Mouse (Mus musculus) cerebellum, adult 2 months (tissue): Measurements from ENCODE around the gene Fbln2. TPM values are rescaled to one million over a fixed set of nuclear protein-coding genes. Genes with fewer than 3 reads are reported as not detected.
A peak's percentile ranks its signal among the peaks of the same experiment; 100 is the strongest.

ENCODE experiments used
- DNase-seq, 2 experiments: peaks; one replicate each; pipeline ENCODE4 v3.0.0; 2021
- H3K27ac ChIP-seq: fragments of 200-500 bp; 2 replicates; pipeline ENCODE4 v1.5.1; 2012; ENCODE audit warnings: low read length, control low read depth, inconsistent platforms; ENCODE audit not compliant: insufficient read depth
- H3K27me3 ChIP-seq: fragments of 200-500 bp; 2 replicates; pipeline ENCODE4 v1.6.1; 2012; ENCODE audit warnings: inconsistent platforms, mild to moderate bottlenecking, low read length, moderate library complexity; ENCODE audit not compliant: control insufficient read depth, insufficient read depth
- H3K4me1 ChIP-seq: fragments of 200-500 bp; 2 replicates; pipeline ENCODE4 v1.6.1; 2011; ENCODE audit warnings: low read length; ENCODE audit not compliant: control insufficient read depth, insufficient read depth
- H3K4me3 ChIP-seq: fragments of 200-500 bp; replicated peaks from 2 replicates; pipeline ENCODE3; 2011; ENCODE audit warnings: mild to moderate bottlenecking, low read depth, low read length, control low read depth; ENCODE audit not compliant: insufficient read depth
- CTCF ChIP-seq: fragments of 200-500 bp; IDR thresholded peaks from 2 replicates; pipeline ENCODE4 v1.5.1; 2011; ENCODE audit warnings: low read depth, mild to moderate bottlenecking, control low read depth, low read length, moderate library complexity, borderline replicate concordance; ENCODE audit not compliant: insufficient read depth
- POLR2A ChIP-seq: fragments of 200-500 bp; IDR thresholded peaks from 2 replicates; pipeline ENCODE4 v1.6.1; 2011; ENCODE audit warnings: low read length, control low read depth, borderline replicate concordance; ENCODE audit not compliant: insufficient read depth
- WGBS: fragments of 180-500 bp; shearing (Covaris S2); methylation state at CpG from one replicate; pipeline ENCODE4 v1.1.7; 2018; 5-methylcytosine and 5-hydroxymethylcytosine counted together
- polyA plus RNA-seq: library from polyadenylated mRNA; depleted of rRNA; stranded (reverse); fragments of >200 nt; gene quantifications from 2 replicates; pipeline ENCODE4 v1.2.3, GENCODE M21; 2012

The Fbln2 gene
- polyA plus RNA-seq, 1 experiment = 3.3 TPM

DNA sequence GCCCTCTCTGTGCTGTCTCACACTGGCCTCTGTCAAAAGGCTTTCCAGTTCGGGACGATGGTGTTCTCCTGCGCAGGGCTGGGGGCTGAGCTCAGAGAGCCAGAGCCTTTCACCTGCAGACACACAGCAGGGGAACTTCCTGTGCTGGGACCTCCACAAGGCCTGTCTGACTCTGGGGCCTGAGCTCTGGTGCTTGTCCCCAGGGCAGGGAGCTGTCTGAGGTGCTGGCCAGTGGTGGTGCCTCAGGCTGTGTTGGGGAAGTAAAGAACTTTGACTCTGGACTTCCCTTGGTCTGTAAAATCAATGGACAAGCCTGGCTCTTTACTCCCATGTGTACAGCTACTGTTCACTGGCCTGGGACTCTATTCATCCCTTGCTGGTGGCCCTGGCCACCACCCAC, 8.8 kb downstream of the Fbln2 start:
- Histone ChIP-seq H3K27me3 (no peaks in the 10 kb centered on the region), H3K27ac (no peak overlapping the region)
- 89% methylated on average over 3 of the region's 3 CpGs for WGBS

DNA sequence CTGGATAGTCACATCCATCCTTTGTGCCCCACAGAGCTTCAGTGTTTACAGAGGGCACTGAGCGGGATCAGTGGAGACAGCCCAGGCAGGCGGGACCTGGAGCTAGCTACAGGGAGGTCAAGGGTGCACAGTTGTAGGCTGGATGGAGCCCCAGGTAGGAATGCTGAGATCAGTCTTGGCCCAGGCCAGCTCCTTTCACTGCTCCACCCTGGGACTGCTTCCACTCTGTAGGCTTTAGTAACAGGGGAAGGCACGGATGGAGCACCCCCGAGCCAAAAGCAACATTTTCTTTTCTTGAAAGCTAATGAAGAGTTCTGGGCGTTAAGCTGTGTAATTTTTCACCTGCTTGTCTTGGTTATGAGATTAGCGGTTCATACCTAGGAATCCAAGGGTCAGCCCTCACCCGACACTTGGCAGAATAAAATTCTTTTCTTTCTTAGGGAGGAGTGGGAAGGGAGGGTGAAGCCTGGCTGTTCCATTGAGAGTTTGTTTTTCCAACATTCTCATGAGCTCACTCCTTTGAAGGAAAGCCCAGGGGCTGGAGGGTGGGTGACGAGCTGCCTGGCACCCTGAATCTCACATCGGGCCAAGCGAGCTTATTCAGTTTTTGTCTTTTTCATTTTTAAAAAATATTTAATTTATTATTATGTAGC, 10.6 kb downstream of the Fbln2 start:
- 95% methylated on average over 10 of the region's 10 CpGs for WGBS

More for the DNA sequence above, 8.8 kb downstream of the Fbln2 start:
- no peak overlapping the region for H3K4me3 ChIP-seq
- H3K4me1 ChIP-seq = peaks cover 15% of the 10 kb centered on the region
- DNase-seq = no peak
- TF ChIP-seq POLR2A (no peak), CTCF (no peak)

GRCm38 (mm10) chr6:91224939-91225338, 12.7 kb downstream of the Fbln2 start:
- 35% methylated on average over 6 of the region's 6 CpGs for WGBS
- TF ChIP-seq POLR2A = no peak
- TF ChIP-seq CTCF = no peak

More for the DNA sequence above, 10.6 kb downstream of the Fbln2 start:
- no peak overlapping the region for H3K4me3 ChIP-seq
- H3K4me1 ChIP-seq = peaks cover 15% of the 10 kb centered on the region
- H3K27me3 ChIP-seq = no peaks in the 10 kb centered on the region
- TF ChIP-seq CTCF = no peak
- TF ChIP-seq POLR2A = no peak
- no peak for DNase-seq
- H3K27ac ChIP-seq = no peak overlapping the region

GRCm38 (mm10) chr6:91225346-91225745, 13.1 kb downstream of the Fbln2 start:
- no peak overlapping the region for H3K27ac ChIP-seq
- H3K4me3 ChIP-seq = no peak overlapping the region
- DNase-seq = peak in 1 of 2 experiments; percentile 52
- TF ChIP-seq CTCF = no peak
- no peak for TF ChIP-seq POLR2A
- H3K4me1 ChIP-seq = peaks cover 27% of the 10 kb centered on the region
- WGBS = 11% methylated on average over 4 of the region's 4 CpGs
- no peaks in the 10 kb centered on the region for H3K27me3 ChIP-seq

More at GRCm38 (mm10) chr6:91224939-91225338, 12.7 kb downstream of the Fbln2 start:
- Histone ChIP-seq H3K4me3 (no peak overlapping the region), H3K27ac (no peak overlapping the region), H3K27me3 (no peaks in the 10 kb centered on the region), H3K4me1 (peaks cover 23% of the 10 kb centered on the region)
- no peak for DNase-seq

GRCm38 (mm10) chr6:91226058-91226457, 13.8 kb downstream of the Fbln2 start:
- DNase-seq = no peak
- TF ChIP-seq CTCF = no peak
- no peak overlapping the region for H3K4me3 ChIP-seq
- no peaks in the 10 kb centered on the region for H3K27me3 ChIP-seq
- 78% methylated on average over 1 of the region's 1 CpGs for WGBS
- peaks cover 28% of the 10 kb centered on the region for H3K4me1 ChIP-seq
- no peak overlapping the region for H3K27ac ChIP-seq

DNA sequence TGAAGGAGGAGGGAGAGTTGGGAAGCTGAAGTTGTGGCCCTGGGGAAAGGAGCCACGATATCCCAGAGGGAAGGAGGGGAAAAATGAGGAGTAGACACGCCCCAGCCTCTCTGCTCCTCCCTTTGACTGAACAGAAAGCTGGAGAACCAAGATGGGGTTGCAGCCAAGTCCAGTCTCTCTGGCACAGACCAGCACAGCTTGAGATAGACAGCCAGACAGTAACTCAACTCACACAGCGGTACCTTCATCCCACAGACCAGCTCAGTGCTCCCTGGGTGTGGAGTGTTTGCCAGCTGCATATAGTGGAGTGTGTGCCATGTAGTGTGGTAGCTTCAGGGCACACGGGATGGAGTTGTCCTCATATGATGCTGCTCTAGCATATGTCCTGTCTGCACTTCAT, 16.7 kb downstream of the Fbln2 start:
- TF ChIP-seq CTCF (no peak), POLR2A (no peak)

DNA sequence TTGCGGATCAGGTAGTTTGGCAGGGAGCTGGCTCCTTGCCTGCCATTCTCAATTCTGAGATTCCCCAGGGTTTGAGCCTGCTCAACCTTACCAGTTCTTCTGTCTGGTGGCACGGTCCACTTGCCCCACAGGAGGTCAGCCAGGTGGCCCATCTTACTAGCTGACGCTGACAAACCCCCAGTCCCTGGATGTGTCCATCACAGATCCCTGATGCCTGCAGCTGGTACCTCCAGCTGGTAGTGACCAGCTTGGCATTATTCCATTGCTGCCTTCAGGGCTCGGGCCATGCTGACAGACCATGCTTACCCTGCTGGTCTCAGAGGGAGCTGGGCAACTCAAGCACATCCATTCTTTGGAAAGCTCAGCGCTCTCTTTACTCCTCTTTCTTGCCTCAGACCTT, 18.7 kb downstream of the Fbln2 start:
- 55% methylated on average over 5 of the region's 5 CpGs for WGBS
- no peak overlapping the region for H3K4me3 ChIP-seq
- H3K4me1 ChIP-seq = peaks cover 32% of the 10 kb centered on the region
- H3K27me3 ChIP-seq = no peaks in the 10 kb centered on the region
- TF ChIP-seq CTCF = no peak
- TF ChIP-seq POLR2A = no peak
- H3K27ac ChIP-seq = no peak overlapping the region
- no peak for DNase-seq

More for the DNA sequence above, 16.7 kb downstream of the Fbln2 start:
- Histone ChIP-seq H3K4me1 (peaks cover 38% of the 10 kb centered on the region), H3K27me3 (no peaks in the 10 kb centered on the region), H3K27ac (no peak overlapping the region), H3K4me3 (no peak overlapping the region)
- WGBS = 29% methylated on average over 4 of the region's 4 CpGs
- DNase-seq = peak in 1 of 2 experiments; percentile 34

GRCm38 (mm10) chr6:91231523-91231922, 19.3 kb downstream of the Fbln2 start:
- H3K4me1 ChIP-seq = peaks cover 32% of the 10 kb centered on the region

More at GRCm38 (mm10) chr6:91231523-91231922, 19.3 kb downstream of the Fbln2 start:
- Histone ChIP-seq H3K27ac (no peak overlapping the region), H3K4me3 (no peak overlapping the region), H3K27me3 (no peaks in the 10 kb centered on the region)
- peak in 1 of 2 experiments; percentile 33 for DNase-seq
- 94% methylated on average over 4 of the region's 4 CpGs for WGBS
- TF ChIP-seq CTCF (no peak), POLR2A (no peak)
